Mouse (Mus musculus): Measurements from ENCODE around the gene Akap9.

- TF ChIP-seq CTCF (conservative IDR thresholded peaks at IDR 0.05; ENCODE audit: low read length) (no peak), NANOG (IDR thresholded peaks at IDR 0.05; ENCODE audit: borderline replicate concordance, low read length) (no peak), POU5F1 (IDR thresholded peaks at IDR 0.05; ENCODE audit: borderline replicate concordance, low read length) (no peak)
These were observed 1.2 kb upstream of the Akap9 start for GRCm38 (mm10) chr5:3926666-3927065.

Measured in E14TG2a.4 (cell line).